Mouse (Mus musculus) small intestine, adult 2 months (tissue): ENCODE results near the gene Ufsp1. TPM values are rescaled to one million over a fixed set of nuclear protein-coding genes. Genes with fewer than 3 reads are reported as not detected.

ENCODE experiments used
- H3K27ac ChIP-seq: fragments of 200-500 bp; 2 replicates; pipeline ENCODE4 v1.5.1; 2012; ENCODE audit warnings: low read depth, low read length, control low read depth, inconsistent platforms; ENCODE audit not compliant: insufficient read depth
- H3K27me3 ChIP-seq: fragments of 200-500 bp; 2 replicates; pipeline ENCODE4 v1.6.1; 2012; ENCODE audit warnings: mild to moderate bottlenecking, moderate library complexity, low read length, inconsistent platforms; ENCODE audit not compliant: control insufficient read depth, insufficient read depth
- H3K36me3 ChIP-seq: fragments of 200-500 bp; 2 replicates; pipeline ENCODE4 v1.6.1; 2012; ENCODE audit warnings: mild to moderate bottlenecking, low read length, control low read depth, inconsistent platforms; ENCODE audit not compliant: control insufficient read depth, insufficient read depth
- H3K4me1 ChIP-seq: fragments of 200-500 bp; 2 replicates; pipeline ENCODE4 v1.6.1; 2012; ENCODE audit warnings: low read length, inconsistent platforms, mixed read lengths; ENCODE audit not compliant: control insufficient read depth, insufficient read depth, insufficient read length
- H3K4me3 ChIP-seq: fragments of 200-500 bp; 2 replicates; pipeline ENCODE4 v1.5.1; 2012; ENCODE audit warnings: low read depth, mild to moderate bottlenecking, control low read depth, inconsistent platforms, low read length, moderate library complexity
- CTCF ChIP-seq: fragments of 200-500 bp; IDR thresholded peaks from 2 replicates; pipeline ENCODE4 v1.5.1; 2012; ENCODE audit warnings: low read depth, mild to moderate bottlenecking, control low read depth, inconsistent platforms, low read length, moderate library complexity, mixed read lengths; ENCODE audit not compliant: insufficient replicate concordance, insufficient read length; ENCODE audit errors: extremely low read depth
- POLR2A ChIP-seq: fragments of 200-500 bp; IDR thresholded peaks from 2 replicates; pipeline ENCODE4 v1.6.1; 2012; ENCODE audit warnings: low read depth, mild to moderate bottlenecking, control low read depth, inconsistent platforms, low read length, moderate library complexity
- WGBS: fragments of 180-500 bp; shearing (Covaris S2); methylation state at CpG from one replicate; pipeline ENCODE4 v1.1.7; 2018; 5-methylcytosine and 5-hydroxymethylcytosine counted together
- polyA plus RNA-seq: library from polyadenylated mRNA; depleted of rRNA; stranded (reverse); fragments of >200 nt; gene quantifications from 2 replicates; pipeline ENCODE4 v1.2.3, GENCODE M21; 2012

Gene Ufsp1
- polyA plus RNA-seq, 1 experiment, result 10.9 TPM

DNA sequence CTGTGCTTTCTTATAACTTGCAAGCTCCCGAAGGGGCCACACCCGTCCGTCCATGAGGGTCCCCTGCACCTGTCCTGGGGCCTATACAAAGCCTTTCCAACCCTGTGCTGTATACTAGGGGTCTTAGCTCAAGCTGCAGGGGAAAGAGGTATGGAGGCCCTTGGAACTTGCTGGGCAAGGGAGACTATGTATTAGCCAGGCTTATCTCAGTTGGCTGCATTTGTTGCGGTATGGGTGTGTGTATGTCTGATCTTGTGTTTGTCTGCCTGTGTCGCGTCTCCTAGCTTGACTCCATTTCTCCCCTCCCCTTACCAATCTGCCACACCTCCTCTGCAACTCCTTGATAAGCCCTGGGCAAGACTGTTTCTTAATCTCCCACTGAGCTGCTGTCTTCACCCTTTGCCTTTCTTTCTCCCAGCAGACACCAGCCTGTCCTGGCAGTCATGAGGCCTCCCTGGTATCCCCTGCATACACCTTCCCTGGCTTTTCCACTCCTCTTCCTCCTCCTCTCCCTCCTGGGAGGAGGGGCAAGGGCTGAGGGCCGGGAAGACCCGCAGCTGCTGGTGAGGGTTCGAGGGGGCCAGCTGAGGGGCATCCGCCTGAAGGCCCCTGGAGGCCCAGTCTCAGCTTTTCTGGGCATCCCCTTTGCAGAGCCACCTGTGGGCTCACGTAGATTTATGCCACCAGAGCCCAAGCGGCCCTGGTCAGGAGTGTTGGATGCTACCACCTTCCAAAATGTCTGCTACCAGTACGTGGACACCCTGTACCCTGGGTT lies 4.7 kb upstream of the Ufsp1 start:
- Histone ChIP-seq H3K36me3 (no peaks in the 10 kb centered on the region), H3K4me3 (no peak overlapping the region)
- WGBS, result 41% methylated on average over 13 of the region's 13 CpGs

DNA sequence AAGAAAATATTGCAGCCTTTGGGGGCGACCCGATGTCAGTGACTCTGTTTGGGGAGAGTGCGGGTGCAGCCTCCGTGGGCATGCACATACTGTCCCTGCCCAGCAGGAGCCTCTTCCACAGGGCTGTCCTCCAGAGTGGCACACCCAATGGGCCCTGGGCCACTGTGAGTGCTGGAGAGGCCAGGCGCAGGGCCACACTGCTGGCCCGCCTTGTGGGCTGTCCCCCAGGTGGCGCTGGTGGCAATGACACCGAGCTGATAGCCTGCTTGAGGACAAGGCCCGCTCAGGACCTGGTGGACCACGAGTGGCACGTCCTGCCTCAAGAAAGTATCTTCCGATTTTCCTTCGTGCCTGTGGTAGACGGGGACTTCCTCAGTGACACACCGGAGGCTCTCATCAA lies 3.8 kb upstream of the Ufsp1 start:
- WGBS, result 15% methylated on average over 15 of the region's 15 CpGs
- Histone ChIP-seq H3K4me3 (peak overlapping the region; percentile 48), H3K27ac (no peak overlapping the region), H3K36me3 (peaks cover 6% of the 10 kb centered on the region), H3K27me3 (peaks cover 21% of the 10 kb centered on the region), H3K4me1 (peaks cover 48% of the 10 kb centered on the region)
- no peak for TF ChIP-seq POLR2A
- peak; percentile 62 for TF ChIP-seq CTCF

More for the DNA sequence above, 4.7 kb upstream of the Ufsp1 start:
- H3K27me3 ChIP-seq, result peaks cover 21% of the 10 kb centered on the region
- TF ChIP-seq POLR2A (no peak), CTCF (no peak)
- H3K27ac ChIP-seq, result no peak overlapping the region
- H3K4me1 ChIP-seq, result peaks cover 44% of the 10 kb centered on the region

DNA sequence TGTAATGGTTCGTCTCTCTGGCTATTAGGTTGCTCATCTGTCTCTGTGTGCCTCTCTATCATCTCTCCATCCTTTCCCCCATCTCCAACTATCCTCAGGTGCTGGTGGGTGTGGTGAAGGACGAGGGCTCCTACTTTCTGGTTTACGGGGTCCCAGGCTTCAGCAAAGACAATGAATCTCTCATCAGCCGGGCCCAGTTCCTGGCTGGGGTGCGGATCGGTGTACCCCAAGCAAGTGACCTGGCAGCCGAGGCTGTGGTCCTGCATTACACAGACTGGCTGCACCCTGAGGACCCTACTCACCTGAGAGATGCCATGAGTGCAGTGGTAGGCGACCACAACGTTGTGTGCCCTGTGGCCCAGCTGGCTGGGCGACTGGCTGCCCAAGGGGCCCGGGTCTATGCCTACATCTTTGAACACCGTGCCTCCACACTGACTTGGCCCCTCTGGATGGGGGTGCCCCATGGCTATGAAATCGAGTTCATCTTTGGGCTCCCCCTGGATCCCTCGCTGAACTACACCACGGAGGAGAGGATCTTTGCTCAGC lies 3.0 kb upstream of the Ufsp1 start:
- H3K27ac ChIP-seq, result no peak overlapping the region
- peak overlapping the region; percentile 7; the same call in 1 of the 2 replicates for H3K4me3 ChIP-seq
- peaks cover 21% of the 10 kb centered on the region for H3K27me3 ChIP-seq
- WGBS, result 72% methylated on average over 15 of the region's 15 CpGs
- peaks cover 13% of the 10 kb centered on the region for H3K36me3 ChIP-seq
- H3K4me1 ChIP-seq, result peaks cover 42% of the 10 kb centered on the region
- TF ChIP-seq POLR2A (no peak), CTCF (no peak)

DNA sequence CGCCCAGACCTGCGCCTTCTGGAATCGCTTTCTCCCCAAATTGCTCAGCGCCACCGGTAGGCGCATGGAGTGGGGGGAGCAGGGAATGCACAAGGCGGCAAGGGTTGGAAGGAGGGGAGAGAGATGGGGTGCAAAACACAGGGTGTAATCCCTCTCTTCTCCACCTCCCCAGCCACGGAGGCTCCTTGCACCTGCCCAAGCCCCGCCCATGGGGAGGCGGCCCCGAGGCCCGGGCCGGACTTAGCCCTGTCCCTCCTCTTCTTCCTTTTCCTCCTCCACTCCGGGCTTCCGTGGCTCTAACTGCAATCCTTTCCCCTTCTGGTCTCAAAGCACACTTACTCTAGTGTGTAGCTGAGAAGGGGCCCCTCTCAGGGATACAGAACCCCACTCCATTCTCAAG lies 1.1 kb upstream of the Ufsp1 start:
- Histone ChIP-seq H3K27me3 (peaks cover 9% of the 10 kb centered on the region), H3K27ac (peak overlapping the region; percentile 94), H3K36me3 (peaks cover 32% of the 10 kb centered on the region), H3K4me1 (peaks cover 31% of the 10 kb centered on the region), H3K4me3 (peak overlapping the region; percentile 84)
- WGBS, result under 1% methylated on average over 15 of the region's 15 CpGs
- TF ChIP-seq CTCF (no peak), POLR2A (peak; percentile 23; the same call in 1 of the 2 replicates)

DNA sequence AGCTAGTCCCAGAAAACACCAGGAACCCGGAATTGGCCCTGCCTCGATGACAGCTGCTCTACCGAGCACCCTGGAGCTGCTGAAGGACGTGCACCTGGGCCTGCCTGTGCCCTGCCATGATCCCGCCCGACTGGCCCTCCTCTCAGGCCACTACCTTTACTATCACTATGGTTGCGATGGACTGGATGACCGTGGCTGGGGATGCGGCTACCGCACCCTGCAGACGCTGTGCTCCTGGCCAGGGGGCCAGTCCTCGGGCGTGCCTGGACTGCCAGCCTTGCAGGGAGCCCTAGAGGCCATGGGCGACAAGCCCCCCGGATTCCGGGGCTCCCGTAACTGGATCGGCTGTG lies 290 bp downstream of the Ufsp1 start:
- no peak for TF ChIP-seq CTCF
- no peak; the same call in 1 of the 2 replicates for TF ChIP-seq POLR2A
- H3K27ac ChIP-seq, result peak overlapping the region; percentile 68
- H3K36me3 ChIP-seq, result peaks cover 43% of the 10 kb centered on the region
- H3K27me3 ChIP-seq, result no peaks in the 10 kb centered on the region
- WGBS, result 6% methylated on average over 18 of the region's 18 CpGs
- H3K4me1 ChIP-seq, result peaks cover 20% of the 10 kb centered on the region
- peak overlapping the region; percentile 84 for H3K4me3 ChIP-seq

DNA sequence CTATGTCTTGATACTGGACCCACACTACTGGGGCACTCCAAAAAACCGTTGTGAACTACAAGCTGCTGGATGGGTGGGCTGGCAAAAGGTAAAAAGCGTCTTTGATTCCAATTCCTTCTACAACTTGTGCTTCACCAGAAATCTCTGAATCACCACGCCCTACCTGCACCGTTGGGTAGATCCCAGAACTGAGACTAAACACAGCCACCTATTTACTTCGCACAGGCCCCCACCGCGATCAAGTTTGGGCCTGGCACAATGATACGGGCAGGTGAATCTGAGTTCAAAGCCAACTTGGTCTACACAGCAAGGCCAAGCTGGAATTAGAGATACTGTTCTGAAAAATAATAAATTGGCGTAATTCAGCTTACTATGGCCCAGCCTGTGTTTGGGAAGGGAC lies 867 bp downstream of the Ufsp1 start:
- Histone ChIP-seq H3K4me3 (peak overlapping the region; percentile 84; the same call in 1 of the 2 replicates), H3K36me3 (peaks cover 49% of the 10 kb centered on the region), H3K4me1 (peaks cover 14% of the 10 kb centered on the region), H3K27me3 (no peaks in the 10 kb centered on the region), H3K27ac (no peak overlapping the region)
- TF ChIP-seq CTCF (no peak), POLR2A (no peak)
- WGBS, result 67% methylated on average over 9 of the region's 9 CpGs

DNA sequence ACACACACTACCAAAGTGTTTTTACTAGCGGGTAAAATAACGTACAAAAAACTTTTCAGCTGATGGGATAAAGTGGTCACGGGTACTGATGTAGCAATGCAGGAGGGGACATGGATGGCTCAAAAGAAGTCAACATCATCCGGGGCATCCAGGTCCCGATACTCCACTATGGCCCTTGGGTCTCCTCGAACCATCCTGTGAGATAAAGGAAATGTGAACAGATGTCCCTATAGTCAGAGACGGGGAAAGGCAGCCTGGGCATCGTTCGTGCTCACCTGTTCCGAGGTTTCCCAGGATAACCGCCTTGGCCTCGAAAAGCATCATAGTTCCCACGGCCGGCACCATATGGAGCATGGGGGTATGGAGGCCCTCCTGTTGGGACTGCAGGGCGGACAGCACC lies 1.3 kb downstream of the Ufsp1 start:
- Histone ChIP-seq H3K4me1 (peaks cover 10% of the 10 kb centered on the region), H3K27ac (no peak overlapping the region), H3K36me3 (peaks cover 53% of the 10 kb centered on the region), H3K4me3 (no peak overlapping the region), H3K27me3 (no peaks in the 10 kb centered on the region)
- TF ChIP-seq POLR2A, result no peak
- no peak for TF ChIP-seq CTCF
- 91% methylated on average over 15 of the region's 15 CpGs for WGBS

DNA sequence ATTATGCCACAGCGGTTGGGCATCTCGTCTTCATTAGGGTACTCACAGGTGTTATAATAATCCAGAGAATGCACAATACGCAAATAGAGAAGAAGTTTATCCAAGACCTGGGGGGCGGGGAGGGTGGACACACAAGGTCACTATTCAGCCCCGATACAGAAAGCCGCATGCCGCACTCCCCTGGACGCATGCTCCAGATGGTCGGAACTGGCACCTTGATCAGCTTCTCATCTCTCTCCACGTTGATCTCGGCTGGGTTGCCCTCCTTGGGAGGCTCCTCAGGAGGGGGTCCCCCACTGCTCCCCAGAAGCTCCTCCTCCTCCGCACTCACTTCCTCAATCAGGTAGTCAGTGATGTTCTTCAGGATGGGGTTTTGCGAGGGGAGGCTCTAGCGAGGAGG lies 2.7 kb downstream of the Ufsp1 start:
- H3K27ac ChIP-seq, result no peak overlapping the region
- TF ChIP-seq POLR2A, result no peak
- TF ChIP-seq CTCF, result no peak
- no peaks in the 10 kb centered on the region for H3K27me3 ChIP-seq
- no peak overlapping the region for H3K4me3 ChIP-seq
- WGBS, result 89% methylated on average over 14 of the region's 14 CpGs
- H3K36me3 ChIP-seq, result peaks cover 68% of the 10 kb centered on the region
- H3K4me1 ChIP-seq, result peaks cover 6% of the 10 kb centered on the region
